In the genomic region with DNA sequence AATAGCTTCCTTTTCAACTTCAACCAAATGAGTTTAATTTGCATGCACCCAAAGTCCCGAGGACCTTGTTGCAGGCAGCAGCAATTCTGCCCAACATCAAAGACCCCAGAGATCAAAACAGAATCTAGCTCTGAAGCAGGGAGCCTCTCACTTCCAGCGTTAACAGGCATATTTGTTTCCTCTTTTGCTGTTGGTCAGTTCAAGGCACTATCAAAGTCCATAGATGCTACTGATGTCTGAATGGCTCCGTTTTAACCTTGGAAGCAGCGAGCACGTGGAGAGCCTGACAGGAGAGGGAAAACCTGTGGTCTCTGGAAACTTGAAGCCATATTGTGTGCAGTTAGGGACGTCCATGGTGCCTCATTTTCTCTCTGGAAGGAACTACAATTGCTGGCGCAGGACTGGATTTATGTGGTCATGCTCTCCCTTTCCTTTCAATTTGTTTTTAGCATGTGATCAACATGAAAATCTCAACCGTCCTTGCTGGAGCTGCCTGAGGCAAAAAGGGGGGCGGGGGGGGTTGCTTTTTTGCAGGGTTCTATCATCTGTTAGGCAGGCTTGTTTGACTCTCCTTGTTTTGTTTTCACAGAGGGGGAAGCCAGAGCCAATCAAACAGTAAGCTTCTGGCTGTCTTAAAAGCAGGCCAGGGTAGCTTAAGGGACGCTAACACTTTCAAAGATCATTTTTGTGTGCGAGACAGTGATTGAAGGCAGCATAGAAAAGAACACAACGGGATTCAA, we compare ENCODE assay signal across 8 mouse cellular contexts.
DNase-seq lines count a peak whose midpoint lies in the region; ATAC-seq lines count a peak whose summit lies in the region.

No protein-coding gene starts in this region.

- H3K27ac ChIP-seq in midbrain, embryonic 10.5 days (replicated peaks) = peak overlapping the region; percentile 72

- DNase-seq in adrenal gland, adult (ENCODE audit: inconsistent age in 2 of 2, low spot score in 1 of 2) = peak; percentile 5 to 34
- DNase-seq in adrenal gland, postnatal 4 days (ENCODE audit: low spot score in 2 of 2) = no peak
- DNase-seq in thymus, postnatal 14 days = peak; percentile 5
- DNase-seq in thymus, postnatal 10 days (ENCODE audit: low spot score in 2 of 2) = no peak
- peak; percentile 47 for DNase-seq in midbrain, embryonic 10.5 days (ENCODE audit: low spot score)
- no peak for DNase-seq in layer of hippocampus, postnatal 36 days
- DNase-seq in adrenal gland, postnatal 14 days = no peak

- no peaks in the 10 kb centered on the region for H3K36me3 ChIP-seq in midbrain, embryonic 10.5 days

- no peak for ATAC-seq in activated CD4-positive, CD25-positive, alpha-beta regulatory T cell, adult 4 months

- H3K4me1 ChIP-seq in midbrain, embryonic 10.5 days = peaks cover 22% of the 10 kb centered on the region

- peak overlapping the region; percentile 31 for H3K4me3 ChIP-seq in midbrain, embryonic 10.5 days

- no peaks in the 10 kb centered on the region for H3K27me3 ChIP-seq in midbrain, embryonic 10.5 days (ENCODE audit: low read depth, poor library complexity, severe bottlenecking)

- WGBS in midbrain, embryonic 10.5 days = 33% methylated on average over 12 of the region's 12 CpGs

- no peaks in the 10 kb centered on the region for H3K9me3 ChIP-seq in midbrain, embryonic 10.5 days (replicated peaks)

Comparison
In these comparisons a context has a peak if more than half of its experiments do, and no peak if none do; other contexts are left out.
1. DNase-seq: peak in adrenal gland, adult (2 of 2), thymus, postnatal 14 days (single experiment) and midbrain, embryonic 10.5 days (single experiment); none in adrenal gland, postnatal 4 days (0 of 2), thymus, postnatal 10 days (0 of 2), layer of hippocampus, postnatal 36 days (0 of 2) and adrenal gland, postnatal 14 days (single experiment).